Mouse (Mus musculus) right cerebral cortex, postnatal 4 days (tissue): Measurements from ENCODE around the gene Slamf7.
"Not testable (repeated sequence)": the region's sequence is repeated elsewhere in the genome, so short reads cannot be mapped to it uniquely, and the experiment has no call there.

Experiments
- DNase-seq: peaks from one replicate; pipeline ENCODE4 v3.0.0-alpha.2; 2022

Gene Slamf7

GRCm38 (mm10) chr1:171652734-171653133 is at the start of gene Slamf7:
Gene Slamf7, minus strand, starts transcription at chr1:171653035.
- no peak for DNase-seq

- DNase-seq, result peak; percentile 10
These were observed 46.1 kb upstream of the Slamf7 start for GRCm38 (mm10) chr1:171698983-171699382.

- DNase-seq, result no peak
These were observed 41.1 kb upstream of the Slamf7 start for GRCm38 (mm10) chr1:171693918-171694317.

- DNase-seq, result no peak
These were observed 34.5 kb upstream of the Slamf7 start for GRCm38 (mm10) chr1:171687320-171687719.

GRCm38 (mm10) chr1:171684923-171685322 is 32.1 kb upstream of the Slamf7 start:
- no peak for DNase-seq

- no peak for DNase-seq
These were observed 28.9 kb upstream of the Slamf7 start, which contains the start of gene Cd48 for GRCm38 (mm10) chr1:171681531-171682299. Gene Cd48, plus strand, starts transcription at chr1:171682009.

GRCm38 (mm10) chr1:171681009-171681408 is 28.2 kb upstream of the Slamf7 start:
- no peak for DNase-seq

- no peak for DNase-seq
These were observed 24.9 kb upstream of the Slamf7 start for GRCm38 (mm10) chr1:171677721-171678120.

GRCm38 (mm10) chr1:171674467-171674866 is 21.6 kb upstream of the Slamf7 start:
- DNase-seq, result no peak

- peak; percentile 28 for DNase-seq
These were observed 20.1 kb upstream of the Slamf7 start for GRCm38 (mm10) chr1:171672854-171673475.

GRCm38 (mm10) chr1:171672451-171672850 is 19.6 kb upstream of the Slamf7 start:
- not testable (repeated sequence) for DNase-seq

- DNase-seq, result no peak
These were observed 14.3 kb upstream of the Slamf7 start for GRCm38 (mm10) chr1:171667160-171667559.

GRCm38 (mm10) chr1:171666350-171666749 is 13.5 kb upstream of the Slamf7 start:
- no peak for DNase-seq

- DNase-seq, result no peak
These were observed 10.9 kb upstream of the Slamf7 start for GRCm38 (mm10) chr1:171663757-171664156.

- no peak for DNase-seq
These were observed 8.6 kb upstream of the Slamf7 start for GRCm38 (mm10) chr1:171661482-171661881.

- no peak for DNase-seq
These were observed 7.6 kb upstream of the Slamf7 start for GRCm38 (mm10) chr1:171660423-171660822.

- no peak for DNase-seq
These were observed 5.7 kb upstream of the Slamf7 start for GRCm38 (mm10) chr1:171658561-171658991.

GRCm38 (mm10) chr1:171648840-171649239 is 4.0 kb downstream of the Slamf7 start:
- DNase-seq, result no peak

GRCm38 (mm10) chr1:171647716-171648115 is 5.1 kb downstream of the Slamf7 start:
- DNase-seq, result no peak

- no peak for DNase-seq
These were observed 6.3 kb downstream of the Slamf7 start for GRCm38 (mm10) chr1:171646429-171646940.

- DNase-seq, result no peak
These were observed 9.2 kb downstream of the Slamf7 start for GRCm38 (mm10) chr1:171643612-171644011.

GRCm38 (mm10) chr1:171640796-171641195 is 12.0 kb downstream of the Slamf7 start:
- no peak for DNase-seq

GRCm38 (mm10) chr1:171638686-171639085 is 14.1 kb downstream of the Slamf7 start:
- DNase-seq, result no peak

- DNase-seq, result no peak
These were observed 15.7 kb downstream of the Slamf7 start for GRCm38 (mm10) chr1:171637101-171637500.
